Mouse (Mus musculus) bone marrow, adult 2 months (tissue): ENCODE results near the gene Odf3l1.

Experiments used
- CTCF ChIP-seq: fragments of 200-500 bp; IDR thresholded peaks from 2 replicates; pipeline ENCODE4 v1.5.1; 2011; ENCODE audit warnings: low read length, control low read depth; ENCODE audit not compliant: control insufficient read depth, insufficient read depth
- POLR2A ChIP-seq: fragments of 200-500 bp; IDR thresholded peaks from 2 replicates; pipeline ENCODE4 v1.6.1; 2011; ENCODE audit warnings: low read depth, mild to moderate bottlenecking, control low read depth, low read length, borderline replicate concordance; ENCODE audit not compliant: control insufficient read depth

- no peak for TF ChIP-seq CTCF
- TF ChIP-seq POLR2A = no peak
Measured at GRCm38 (mm10) chr9:56871191-56871590, 6.7 kb upstream of the Odf3l1 start.
